Mouse (Mus musculus): Measurements from ENCODE around the gene Ube2a.

GRCm38 (mm10) chrX:36826873-36827272 is 46.8 kb upstream of the Ube2a start:
- no peak for TF ChIP-seq GATA1 (IDR thresholded peaks at IDR 0.05; ENCODE audit: borderline replicate concordance, low read length)
- TF ChIP-seq FLI1 (IDR thresholded peaks at IDR 0.05; ENCODE audit: low read length): no peak
